Mouse (Mus musculus): ENCODE data around the gene C1s1.
"Not testable (repeated sequence)": the region's sequence is repeated elsewhere in the genome, so short reads cannot be mapped to it uniquely, and the experiment has no call there.

C1s1 gene

GRCm38 (mm10) chr6:124542284-124542683, at the start of gene C1s1:
TSS of gene C1s1 (minus strand) at chr6:124542359.
- peak; percentile 51 to 58 for DNase-seq

GRCm38 (mm10) chr6:124588771-124589170, 46.6 kb upstream of the C1s1 start:
- no peak for DNase-seq

- DNase-seq, result no peak
Observed at GRCm38 (mm10) chr6:124586266-124586665, 44.1 kb upstream of the C1s1 start.

- no peak for DNase-seq
Observed at GRCm38 (mm10) chr6:124585761-124586160, 43.6 kb upstream of the C1s1 start.

GRCm38 (mm10) chr6:124584935-124585334, 42.8 kb upstream of the C1s1 start:
- DNase-seq, result no peak

GRCm38 (mm10) chr6:124582231-124582630, 40.1 kb upstream of the C1s1 start:
- DNase-seq, result no peak

- not testable (repeated sequence) for DNase-seq
Observed at GRCm38 (mm10) chr6:124580155-124580554, 38.0 kb upstream of the C1s1 start.

GRCm38 (mm10) chr6:124575155-124575678, 33.1 kb upstream of the C1s1 start:
- not testable (repeated sequence) for DNase-seq

- DNase-seq, result peak; percentile 58 to 76
Observed at GRCm38 (mm10) chr6:124570026-124570425, 27.9 kb upstream of the C1s1 start, which contains the start of gene C1rb. TSS of gene C1rb (plus strand) at chr6:124570294.

- not testable (repeated sequence) for DNase-seq
Observed at GRCm38 (mm10) chr6:124561611-124562010, 19.5 kb upstream of the C1s1 start.

- not testable (repeated sequence) for DNase-seq
Observed at GRCm38 (mm10) chr6:124561156-124561555, 19.0 kb upstream of the C1s1 start.

GRCm38 (mm10) chr6:124555956-124556355, 13.8 kb upstream of the C1s1 start:
- not testable (repeated sequence) for DNase-seq

- DNase-seq, result no peak
Observed at GRCm38 (mm10) chr6:124552766-124553165, 10.6 kb upstream of the C1s1 start.

- no peak for DNase-seq
Observed at GRCm38 (mm10) chr6:124549023-124549550, 6.9 kb upstream of the C1s1 start.

GRCm38 (mm10) chr6:124547979-124548378, 5.8 kb upstream of the C1s1 start:
- DNase-seq, result not testable (repeated sequence)

- no peak for DNase-seq
Observed at GRCm38 (mm10) chr6:124545425-124545824, 3.3 kb upstream of the C1s1 start.

- DNase-seq, result peak in 1 of 2 experiments; percentile 13
Observed at GRCm38 (mm10) chr6:124544466-124544865, 2.3 kb upstream of the C1s1 start.

- DNase-seq, result not testable (repeated sequence)
Observed at GRCm38 (mm10) chr6:124541176-124541575, 983 bp downstream of the C1s1 start.

- not testable (repeated sequence) for DNase-seq
Observed at GRCm38 (mm10) chr6:124536125-124536829, 5.9 kb downstream of the C1s1 start.

GRCm38 (mm10) chr6:124531077-124531476, 11.1 kb downstream of the C1s1 start:
- DNase-seq, result no peak

GRCm38 (mm10) chr6:124527881-124528280, 14.3 kb downstream of the C1s1 start:
- no peak for DNase-seq

- not testable (repeated sequence) for DNase-seq
Observed at GRCm38 (mm10) chr6:124522082-124522481, 20.1 kb downstream of the C1s1 start.

GRCm38 (mm10) chr6:124517733-124518132, 24.4 kb downstream of the C1s1 start:
- not testable (repeated sequence) for DNase-seq

GRCm38 (mm10) chr6:124512355-124512836, 29.8 kb downstream of the C1s1 start, which contains the start of gene C1ra:
TSS of gene C1ra (plus strand) at chr6:124512405.
- peak; percentile 50 to 75 for DNase-seq
